Mouse (Mus musculus) ES-E14 (cell line): ENCODE data around the gene Pgpep1l. TPM values are rescaled to one million over a fixed set of nuclear protein-coding genes. Genes with fewer than 3 reads are reported as not detected.

Experiments used
- DNase-seq: peaks from one replicate; pipeline ENCODE4 v3.0.0-alpha.2; 2013; ENCODE audit warnings: low read depth, low spot score
- H3K27ac ChIP-seq: 2 replicates; pipeline ENCODE4 v1.5.1; 2012; ENCODE audit warnings: low read depth, mild to moderate bottlenecking, low read length, moderate library complexity, mixed read lengths; ENCODE audit not compliant: poor library complexity, insufficient read depth, severe bottlenecking
- H3K36me3 ChIP-seq: 2 replicates; pipeline ENCODE4 v1.6.1; 2012; ENCODE audit warnings: mild to moderate bottlenecking, low read length, moderate library complexity, mixed read lengths; ENCODE audit not compliant: control insufficient read depth, poor library complexity, insufficient read depth, severe bottlenecking
- H3K4me1 ChIP-seq, 2 experiments: fragments of 150-350 bp in 1 of 2; sonication (generic) in 1 of 2; 2 replicates each; pipeline ENCODE4 v1.6.1; 2012; ENCODE audit warnings: low read length in 2 of 2, mild to moderate bottlenecking in 1 of 2, mixed read lengths in 1 of 2; ENCODE audit not compliant: control insufficient read depth in 2 of 2, insufficient read depth in 2 of 2, poor library complexity in 1 of 2
- H3K4me3 ChIP-seq, 2 experiments: fragments of 150-350 bp in 1 of 2; sonication (generic) in 1 of 2; 2 replicates each; pipeline ENCODE4 v1.5.1; 2012; ENCODE audit warnings: low read length in 2 of 2, low read depth in 1 of 2, mild to moderate bottlenecking in 1 of 2, mixed read lengths in 1 of 2; ENCODE audit not compliant: insufficient read depth in 1 of 2, poor library complexity in 1 of 2, severe bottlenecking in 1 of 2
- H3K9ac ChIP-seq: 2 replicates; pipeline ENCODE4 v1.6.1; 2012; ENCODE audit warnings: low read depth, mild to moderate bottlenecking, low read length, mixed read lengths; ENCODE audit not compliant: poor library complexity, insufficient read depth, severe bottlenecking
- H3K9me3 ChIP-seq: fragments of 150-350 bp; sonication (generic); 2 replicates; pipeline ENCODE4 v1.6.1; 2012; ENCODE audit warnings: low read depth, mild to moderate bottlenecking, low read length; ENCODE audit not compliant: control insufficient read depth, insufficient read depth
- CHD2 ChIP-seq: IDR thresholded peaks from 2 replicates; pipeline ENCODE4 v1.6.1; 2014; ENCODE audit warnings: mild to moderate bottlenecking, low read depth, low read length, inconsistent platforms
- HCFC1 ChIP-seq: IDR thresholded peaks from 2 replicates; pipeline ENCODE4 v1.6.1; 2012; ENCODE audit warnings: low read length, inconsistent platforms, borderline replicate concordance; ENCODE audit not compliant: insufficient read depth
- MAFK ChIP-seq: IDR thresholded peaks from 2 replicates; pipeline ENCODE4 v1.6.1; 2014; ENCODE audit warnings: mild to moderate bottlenecking, low read depth, low read length, inconsistent platforms; ENCODE audit not compliant: insufficient read depth
- ZC3H11A ChIP-seq: IDR thresholded peaks from 2 replicates; pipeline ENCODE4 v1.6.1; 2012; ENCODE audit warnings: low read depth, mild to moderate bottlenecking, inconsistent platforms, low read length, borderline replicate concordance
- ZNF384 ChIP-seq: IDR thresholded peaks from 2 replicates; pipeline ENCODE4 v1.6.1; 2012; ENCODE audit warnings: low read depth, low read length, inconsistent platforms
- in situ Hi-C, 2 experiments: fragments of 600-800 bp; cut with MboI; formaldehyde crosslinking; loops; one replicate each; pipeline ENCODE4 v1.15.1; 2025; ENCODE audit warnings: low sequenced_read_pairs in 2 of 2, inconsistent platforms in 1 of 2; ENCODE audit not compliant: unreplicated experiment in 2 of 2
- total RNA-seq: library from RNA; depleted of rRNA; stranded (reverse); fragments of 300-350 nt; gene quantifications from 2 replicates; pipeline ENCODE4 v1.2.3, GENCODE M21; 2012

Gene Pgpep1l
- total RNA-seq, 1 experiment: 0.45 TPM

DNA sequence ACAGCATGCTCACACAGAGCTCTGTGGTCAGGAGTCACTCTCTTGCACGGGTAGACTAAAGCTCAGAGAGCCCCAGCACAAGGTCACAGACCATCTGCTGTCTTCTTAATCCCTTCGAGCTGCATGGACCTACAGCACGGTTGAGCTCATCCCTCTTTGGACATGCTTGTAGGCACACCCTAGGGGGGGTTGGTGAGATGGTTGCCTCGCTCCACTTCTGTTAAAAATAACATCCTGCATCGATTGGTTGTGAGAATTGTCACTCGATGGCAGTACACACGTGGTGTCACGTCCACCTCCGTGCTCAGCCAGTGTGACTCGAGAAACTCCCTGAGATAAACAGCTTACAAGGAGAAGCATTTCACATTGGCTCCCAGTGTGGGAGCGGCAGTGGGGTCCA is 45.2 kb downstream of the Pgpep1l start:
- DNase-seq: no peak
- Histone ChIP-seq H3K9ac (no peak overlapping the region), H3K36me3 (peaks cover 12% of the 10 kb centered on the region; the same call in 1 of the 2 replicates), H3K9me3 (no peaks in the 10 kb centered on the region), H3K27ac (no peak overlapping the region), H3K4me3 (no peak overlapping the region), H3K4me1 (peaks cover 0 to 3% of the 10 kb centered on the region in 2 experiments; a peak in 1 of 4 replicates)
- TF ChIP-seq ZNF384 (no peak), CHD2 (no peak), MAFK (no peak), ZC3H11A (no peak), HCFC1 (no peak)
- in situ Hi-C loops: no loop called here

DNA sequence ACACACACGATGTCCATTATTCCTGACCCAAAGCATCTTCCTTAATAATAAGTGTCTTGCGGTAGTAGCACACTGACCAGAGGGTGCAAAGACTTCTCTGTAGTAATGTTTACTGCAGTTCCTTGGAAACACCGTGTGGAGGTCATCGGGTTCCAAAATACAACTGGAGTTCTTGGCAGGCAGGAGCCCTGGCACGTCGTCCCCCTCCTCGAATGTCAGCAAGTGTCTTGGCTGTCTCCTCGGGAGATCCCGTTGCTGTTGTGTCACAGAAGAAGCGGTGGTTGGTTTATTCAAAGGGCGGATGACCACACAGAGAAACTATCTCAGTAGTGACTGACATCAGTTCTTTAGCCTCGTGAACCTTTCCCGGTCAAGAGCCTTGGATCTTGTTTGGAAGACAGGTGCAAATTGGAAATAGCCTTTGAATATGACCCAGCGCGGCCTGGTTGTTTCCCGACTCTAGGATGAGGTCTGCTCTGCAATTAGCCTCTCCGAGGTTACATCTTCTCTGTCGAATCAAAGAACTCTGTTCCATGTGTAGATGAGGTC is 48.4 kb downstream of the Pgpep1l start:
- DNase-seq: no peak
- in situ Hi-C loops: no loop called here
- Histone ChIP-seq H3K27ac (no peak overlapping the region), H3K9ac (no peak overlapping the region), H3K4me3 (no peak overlapping the region), H3K36me3 (peaks cover 19% of the 10 kb centered on the region; the same call in 1 of the 2 replicates), H3K4me1 (peaks cover 1 to 2% of the 10 kb centered on the region in 2 experiments; a peak in 2 of 4 replicates), H3K9me3 (no peaks in the 10 kb centered on the region)
- TF ChIP-seq CHD2: no peak

DNA sequence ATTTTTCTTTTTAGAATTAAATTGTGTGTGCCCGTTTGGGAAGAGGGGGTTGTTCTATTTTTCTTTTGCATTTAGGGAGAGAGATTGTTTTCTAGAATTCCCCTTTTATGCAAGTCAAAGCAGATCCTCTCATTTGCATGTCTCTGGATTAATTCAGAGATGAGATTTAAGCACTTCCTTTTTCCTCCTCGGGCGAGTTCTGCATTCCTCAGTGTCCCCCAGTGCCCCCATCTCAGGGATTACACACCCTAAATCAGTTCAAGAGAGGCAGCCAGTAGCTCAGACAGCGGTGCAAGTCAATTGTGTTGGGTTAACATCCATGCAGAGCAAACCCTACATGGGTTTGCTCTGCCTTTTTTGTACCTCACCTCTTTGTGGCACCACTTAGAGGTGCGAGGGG is 50.2 kb downstream of the Pgpep1l start:
- H3K27ac ChIP-seq: no peak overlapping the region
- H3K4me1 ChIP-seq: peaks cover 1 to 2% of the 10 kb centered on the region in 2 experiments; a peak in 2 of 4 replicates
- H3K36me3 ChIP-seq: peaks cover 22% of the 10 kb centered on the region; the same call in 1 of the 2 replicates
- H3K9me3 ChIP-seq: no peaks in the 10 kb centered on the region
- H3K9ac ChIP-seq: no peak overlapping the region
- DNase-seq: no peak
- TF ChIP-seq MAFK (no peak), CHD2 (no peak), HCFC1 (no peak), ZC3H11A (no peak), ZNF384 (no peak)
- H3K4me3 ChIP-seq: no peak overlapping the region
- in situ Hi-C loops: no loop called here

DNA sequence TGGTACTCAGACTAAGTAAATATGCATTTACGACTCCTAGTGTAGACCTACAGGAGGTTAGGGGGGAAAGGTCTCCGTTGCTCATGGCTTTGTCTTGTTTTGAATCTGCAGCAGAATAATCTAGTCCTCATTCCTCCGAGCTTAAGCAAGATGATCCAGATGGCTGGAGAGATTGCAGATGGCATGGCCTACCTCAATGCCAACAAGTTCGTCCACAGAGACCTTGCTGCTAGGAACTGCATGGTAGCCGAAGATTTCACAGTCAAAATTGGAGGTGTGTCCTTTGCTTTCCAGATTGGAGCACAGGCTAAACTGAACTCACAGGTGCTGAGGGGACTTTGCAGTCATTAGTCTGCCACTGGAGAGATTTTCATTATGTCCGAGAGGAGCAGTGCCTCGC is 52.1 kb downstream of the Pgpep1l start:
- in situ Hi-C loops: no loop called here
- peaks cover 26% of the 10 kb centered on the region; the same call in 1 of the 2 replicates for H3K36me3 ChIP-seq
- TF ChIP-seq HCFC1: no peak
- TF ChIP-seq CHD2: no peak
- TF ChIP-seq ZNF384: no peak
- no peak for TF ChIP-seq ZC3H11A
- no peak for TF ChIP-seq MAFK
- H3K4me3 ChIP-seq: no peak overlapping the region
- no peak overlapping the region for H3K9ac ChIP-seq
- peaks cover 1 to 2% of the 10 kb centered on the region in 2 experiments; a peak in 2 of 4 replicates for H3K4me1 ChIP-seq
- H3K27ac ChIP-seq: no peak overlapping the region
- no peak for DNase-seq
- H3K9me3 ChIP-seq: no peaks in the 10 kb centered on the region

GRCm38 (mm10) chr7:68210417-68210816 is 53.6 kb downstream of the Pgpep1l start:
- peaks cover 21% of the 10 kb centered on the region; the same call in 1 of the 2 replicates for H3K36me3 ChIP-seq
- peaks cover 1 to 2% of the 10 kb centered on the region in 2 experiments; a peak in 2 of 4 replicates for H3K4me1 ChIP-seq
- no peak for DNase-seq
- no peaks in the 10 kb centered on the region for H3K9me3 ChIP-seq
- H3K4me3 ChIP-seq: no peak overlapping the region
- H3K27ac ChIP-seq: no peak overlapping the region
- no peak overlapping the region for H3K9ac ChIP-seq
- in situ Hi-C loops: no loop called here
- no peak for TF ChIP-seq ZC3H11A
- TF ChIP-seq CHD2: no peak
- no peak for TF ChIP-seq ZNF384
- no peak for TF ChIP-seq MAFK
- no peak for TF ChIP-seq HCFC1
